Mouse (Mus musculus): ENCODE results near the gene 2310057M21Rik. TPM values are rescaled to one million over a fixed set of nuclear protein-coding genes. Genes with fewer than 3 reads are reported as not detected.

2310057M21Rik gene
- total RNA-seq, 2 experiments from 2014 or later, result 29.6 to 31.2 TPM

- intact Hi-C loops (cut with DNase I), result loop anchor here (10.0 kb wide), 1 partner anchor 215 kb away; no protein-coding TSS in a partner anchor
- DNase-seq (ENCODE audit: low spot score in 2 of 2), result no peak
Measured at GRCm38 (mm10) chr7:131329416-131329815, 33.1 kb downstream of the 2310057M21Rik start, which contains the start of gene Fam24b. TSS of gene Fam24b (minus strand) at chr7:131329516.

GRCm38 (mm10) chr7:131327054-131327453, 35.5 kb downstream of the 2310057M21Rik start:
- intact Hi-C loops (cut with DNase I), result loop anchor here (10.0 kb wide), 1 partner anchor 212 kb away; no protein-coding TSS in a partner anchor

GRCm38 (mm10) chr7:131322192-131322591, 40.4 kb downstream of the 2310057M21Rik start, which contains the start of gene Cuzd1:
TSS of gene Cuzd1 (minus strand) at chr7:131322292.
- no peak for DNase-seq (ENCODE audit: low spot score in 2 of 2)
- intact Hi-C loops (cut with DNase I), result loop anchor here (10.0 kb wide), 1 partner anchor 207 kb away; no protein-coding TSS in a partner anchor

More at GRCm38 (mm10) chr7:131327054-131327453, 35.5 kb downstream of the 2310057M21Rik start:
- no peak for DNase-seq (ENCODE audit: low spot score in 2 of 2)

- intact Hi-C loops (cut with DNase I), result no loop called here
- DNase-seq (ENCODE audit: low spot score in 2 of 2), result no peak
Measured at GRCm38 (mm10) chr7:131318340-131318739, 44.2 kb downstream of the 2310057M21Rik start.

- intact Hi-C loops (cut with DNase I), result no loop called here
- no peak for DNase-seq (ENCODE audit: low spot score in 2 of 2)
Measured at GRCm38 (mm10) chr7:131317587-131317986, 45.0 kb downstream of the 2310057M21Rik start.

GRCm38 (mm10) chr7:131314493-131314892, 48.1 kb downstream of the 2310057M21Rik start:
- no peak for DNase-seq (ENCODE audit: low spot score in 2 of 2)
- intact Hi-C loops (cut with DNase I), result no loop called here

GRCm38 (mm10) chr7:131306733-131307132, 55.8 kb downstream of the 2310057M21Rik start:
- no peak for DNase-seq (ENCODE audit: low spot score in 2 of 2)
- intact Hi-C loops (cut with DNase I), result no loop called here

- no peak for DNase-seq (ENCODE audit: low spot score in 2 of 2)
- intact Hi-C loops (cut with DNase I), result no loop called here
Measured at GRCm38 (mm10) chr7:131303340-131303739, 59.2 kb downstream of the 2310057M21Rik start.

GRCm38 (mm10) chr7:131297151-131297550, 65.4 kb downstream of the 2310057M21Rik start:
- DNase-seq (ENCODE audit: low spot score in 2 of 2), result no peak
- intact Hi-C loops (cut with DNase I), result no loop called here

Other genes starting within 250 kb of the 2310057M21Rik start
- gene 4933402N03Rik, start 216.4 kb downstream of the 2310057M21Rik start, total RNA-seq (2021), result not detected
- not detected for gene 5430419D17Rik, start 188.4 kb downstream of the 2310057M21Rik start, total RNA-seq (2021)
- gene Cuzd1, start 40.5 kb downstream of the 2310057M21Rik start, total RNA-seq (2021), result under 1 TPM; 0.17 to 0.18 TPM
- gene Fam24b, start 33.2 kb downstream of the 2310057M21Rik start, total RNA-seq (2021), result not detected
- gene Fam24a, start 28.9 kb downstream of the 2310057M21Rik start, total RNA-seq (2021), result not detected
- gene Pstk, start 8.4 kb upstream of the 2310057M21Rik start, total RNA-seq (2021), result 10 to 100 TPM; 52.9 to 61.8 TPM
- gene Ikzf5, start 47.8 kb upstream of the 2310057M21Rik start, total RNA-seq (2021), result 10 to 100 TPM; 42.5 to 51.8 TPM
- 10 to 100 TPM; 76.2 to 80.4 TPM for gene Acadsb, start 47.8 kb upstream of the 2310057M21Rik start, total RNA-seq (2021)
- gene Hmx3, start 180.1 kb upstream of the 2310057M21Rik start, total RNA-seq (2021), result not detected
- not detected for gene Hmx2, start 186.0 kb upstream of the 2310057M21Rik start, total RNA-seq (2021)
- 10 to 100 TPM; 57.1 to 64.4 TPM for gene Bub3, start 197.5 kb upstream of the 2310057M21Rik start, total RNA-seq (2021)